Mouse (Mus musculus): ENCODE measurements around the gene Tnfrsf18.

Gene Tnfrsf18

DNA sequence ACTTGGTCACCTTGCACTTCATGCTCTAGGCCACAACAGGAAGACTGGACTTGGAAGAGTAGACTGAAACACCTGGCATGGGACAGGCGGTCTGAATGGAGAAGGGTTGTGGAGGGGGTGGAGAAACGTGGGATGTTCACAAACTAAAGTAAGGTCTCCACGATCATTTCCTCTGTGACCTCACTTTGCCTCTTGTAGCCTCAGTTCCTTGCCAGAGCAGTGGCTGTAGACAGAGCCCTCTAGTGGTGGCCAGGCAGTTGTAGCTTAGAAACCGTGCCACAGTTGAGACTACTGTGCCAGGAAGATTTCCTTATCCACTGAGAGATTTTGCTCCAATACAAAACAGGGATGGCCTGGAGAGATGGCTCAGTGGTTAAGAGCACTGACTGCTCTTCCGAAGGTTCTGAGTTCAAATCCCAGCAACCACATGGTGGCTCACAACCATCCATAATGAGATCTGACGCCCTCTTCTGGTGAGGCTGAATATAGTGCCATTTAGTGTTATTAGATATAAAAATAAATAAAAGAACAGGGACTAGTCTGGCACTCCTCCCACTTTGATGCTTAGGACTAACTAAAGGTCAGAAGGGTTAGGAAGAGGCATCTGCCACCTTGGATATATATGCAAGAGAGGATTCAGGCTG, 7.6 kb downstream of the Tnfrsf18 start:
- DNase-seq = peak; percentile 65

- DNase-seq = no peak
Observed at GRCm38 (mm10) chr4:156034301-156034700, 8.3 kb downstream of the Tnfrsf18 start.

- no peak for DNase-seq
Observed at GRCm38 (mm10) chr4:156034901-156035300, 8.9 kb downstream of the Tnfrsf18 start.

DNA sequence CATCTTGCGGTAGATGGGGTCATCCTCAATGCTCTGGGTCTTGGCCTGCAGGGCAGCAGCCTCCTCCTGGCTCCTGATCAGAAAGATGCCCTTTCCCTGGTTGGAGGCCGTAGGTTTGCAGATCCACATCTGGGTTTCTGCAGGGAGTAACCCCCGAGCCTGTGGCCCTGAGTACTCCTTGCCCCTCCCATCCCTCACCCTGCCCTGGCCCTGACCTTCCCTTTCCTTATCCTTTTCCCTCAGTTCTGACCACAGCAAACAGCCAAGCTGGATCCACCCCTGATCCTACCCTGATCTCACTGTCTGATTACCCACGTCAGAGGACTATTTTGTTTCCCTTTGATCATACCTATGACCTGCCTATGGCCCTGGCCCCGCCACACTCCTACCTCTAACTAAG, 18.8 kb downstream of the Tnfrsf18 start:
- no peak for DNase-seq

- no peak for DNase-seq
Observed at GRCm38 (mm10) chr4:156049779-156050178, 23.8 kb downstream of the Tnfrsf18 start.

DNA sequence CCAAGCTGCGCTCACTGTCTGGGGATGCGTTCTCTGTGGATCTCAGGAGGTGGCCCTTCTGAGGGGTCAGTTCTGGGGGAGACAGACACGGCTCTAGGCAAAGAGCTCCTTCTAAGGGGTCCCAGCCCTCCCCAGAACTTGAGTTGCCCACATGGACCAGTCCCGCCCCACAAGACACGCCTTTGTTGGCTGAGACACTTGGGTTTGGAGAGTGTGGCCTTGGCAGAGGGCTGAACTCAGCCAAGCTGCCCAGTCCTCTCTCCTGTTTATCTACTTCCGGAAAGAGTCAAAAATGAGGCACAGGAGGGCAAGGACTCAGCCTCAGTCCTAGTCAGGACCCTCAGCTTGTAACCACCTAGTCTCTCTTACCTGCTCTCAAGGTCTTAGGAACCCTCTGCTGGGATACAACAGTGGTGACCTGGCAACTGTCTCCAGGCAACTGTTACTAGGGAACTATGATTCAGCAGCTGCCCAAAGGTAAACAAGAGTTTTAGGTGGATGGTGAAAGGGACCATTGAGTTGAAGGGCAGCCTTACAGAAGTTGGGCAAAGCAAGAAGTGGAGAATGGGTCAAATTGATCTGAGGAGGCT, 24.5 kb downstream of the Tnfrsf18 start:
- no peak for DNase-seq

DNA sequence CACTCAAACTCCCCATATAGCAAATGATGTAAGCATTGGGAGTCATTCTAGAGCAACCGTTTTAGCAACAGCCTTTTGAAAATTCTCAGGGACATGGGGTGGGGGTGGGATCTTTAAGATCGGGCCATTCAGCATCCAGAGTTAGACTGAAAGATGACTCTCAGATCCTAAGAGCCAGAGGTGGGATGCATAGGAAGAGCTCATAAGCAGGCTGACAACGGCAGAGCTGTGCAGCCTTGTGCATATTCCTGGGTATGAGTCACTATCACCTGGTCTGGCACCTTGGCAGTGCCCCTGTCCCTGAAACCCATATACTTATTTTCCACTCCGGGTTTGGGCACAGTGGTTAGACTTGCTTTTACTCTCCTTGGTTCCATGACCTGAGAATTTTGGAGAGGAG, 27.1 kb downstream of the Tnfrsf18 start:
- DNase-seq = no peak

DNA sequence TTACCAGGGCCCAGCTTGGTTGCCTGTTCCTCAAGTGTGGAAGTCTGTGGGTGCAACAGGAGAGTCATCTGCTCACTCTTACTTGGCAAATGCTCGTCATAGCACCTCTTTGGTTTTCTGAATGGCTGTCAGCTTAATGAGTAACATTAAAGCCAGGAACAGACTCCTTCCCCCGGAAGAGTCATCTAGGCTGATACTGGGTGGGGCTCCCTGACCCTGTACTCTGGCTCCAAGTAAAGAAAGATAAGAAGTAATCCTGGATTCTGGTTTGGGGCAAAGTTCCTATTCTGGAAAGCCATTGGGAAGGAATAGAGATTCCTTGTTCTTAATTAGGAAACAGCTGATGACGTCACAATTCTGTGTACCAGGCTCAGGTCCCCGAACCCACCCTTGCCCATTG, 28.2 kb downstream of the Tnfrsf18 start:
- no peak for DNase-seq

DNA sequence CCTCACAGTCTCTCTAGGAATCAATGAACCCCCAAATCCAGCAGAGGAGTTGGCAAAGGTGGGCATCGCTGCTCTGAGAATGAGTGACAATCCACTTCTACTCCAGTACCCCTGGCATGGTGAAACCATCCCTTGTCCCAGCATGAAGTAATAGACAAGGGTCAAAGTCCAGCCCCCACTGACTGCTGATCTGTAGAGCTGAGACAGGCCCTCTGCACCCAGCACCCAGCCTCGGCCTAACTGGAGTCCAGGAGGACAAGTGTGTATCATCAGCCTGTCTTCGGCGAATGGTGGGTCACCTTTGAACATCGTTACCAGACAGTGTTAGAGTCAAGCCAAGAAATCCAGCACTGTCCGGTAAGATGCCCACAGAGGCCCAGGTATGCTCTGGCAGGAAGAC, 28.6 kb downstream of the Tnfrsf18 start:
- DNase-seq = no peak

DNA sequence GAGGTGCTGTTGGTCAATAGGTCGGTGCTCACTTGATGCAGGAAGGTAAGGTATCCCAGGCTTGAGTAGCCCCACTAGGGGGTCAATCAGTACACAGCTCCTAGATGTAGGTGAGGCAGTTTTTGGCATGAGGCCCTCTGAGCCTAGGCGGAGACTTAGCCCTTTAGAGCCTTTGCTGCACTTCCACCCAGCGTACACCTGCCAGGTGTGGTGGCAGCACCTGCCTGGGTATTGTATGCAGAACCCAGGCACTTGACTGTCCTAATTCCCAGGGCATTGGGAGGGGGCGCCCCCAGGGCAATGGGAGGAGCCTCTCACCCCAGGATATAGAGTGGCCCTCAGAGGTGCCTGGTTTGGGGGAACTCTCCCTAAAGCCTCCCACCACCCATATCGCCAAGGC, 29.2 kb downstream of the Tnfrsf18 start:
- no peak for DNase-seq

DNA sequence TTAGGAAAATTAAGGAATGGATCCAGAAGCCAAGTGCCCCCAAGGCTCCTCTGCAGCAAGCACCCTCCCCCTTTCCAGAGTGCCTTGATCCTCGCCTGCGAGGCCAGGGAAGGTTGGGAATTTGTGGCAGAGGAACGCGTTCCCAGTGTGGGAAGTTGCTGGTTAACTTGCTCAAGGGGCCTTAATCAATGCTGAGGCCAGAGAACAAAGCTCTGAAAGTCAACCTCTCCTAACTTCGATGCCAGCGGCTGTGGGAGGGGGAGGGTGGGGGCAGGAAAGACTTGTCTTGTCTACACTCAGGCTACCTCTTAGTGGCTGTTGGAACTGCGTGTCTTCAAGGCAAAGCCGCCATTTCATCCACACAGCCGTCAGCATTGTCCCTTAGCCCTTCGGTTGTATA, 31.7 kb downstream of the Tnfrsf18 start:
- DNase-seq = no peak

- DNase-seq = no peak
Observed at GRCm38 (mm10) chr4:156058826-156059225, 32.9 kb downstream of the Tnfrsf18 start.

- DNase-seq = no peak
Observed at GRCm38 (mm10) chr4:156059261-156059660, 33.3 kb downstream of the Tnfrsf18 start, which contains the start of gene Ttll10. Ttll10 (minus strand) TSS chr4:156059414.

DNA sequence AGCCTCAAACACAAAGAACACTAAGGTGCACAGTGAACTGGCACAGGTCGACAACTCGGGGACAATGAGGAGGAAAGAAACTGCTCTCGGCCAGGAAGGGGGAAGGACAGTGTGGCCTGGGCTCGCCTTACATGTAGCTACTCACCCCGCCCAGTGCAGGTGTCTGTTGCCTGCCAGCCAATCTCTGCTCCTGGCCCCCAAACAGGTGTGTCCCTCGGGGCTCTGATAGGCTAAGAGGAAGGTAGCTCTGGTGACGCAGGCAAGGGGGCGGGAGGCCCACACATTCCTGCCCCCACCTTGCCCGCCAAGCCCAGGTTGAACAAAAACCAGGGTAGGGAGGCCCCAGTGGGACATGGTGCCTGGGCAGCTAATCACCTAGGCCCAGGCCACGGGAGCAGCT, 33.7 kb downstream of the Tnfrsf18 start:
- no peak for DNase-seq

- DNase-seq = no peak
Observed at GRCm38 (mm10) chr4:156063861-156064509, 38.0 kb downstream of the Tnfrsf18 start.

- no peak for DNase-seq
Observed at GRCm38 (mm10) chr4:156064510-156064897, 38.5 kb downstream of the Tnfrsf18 start.

DNA sequence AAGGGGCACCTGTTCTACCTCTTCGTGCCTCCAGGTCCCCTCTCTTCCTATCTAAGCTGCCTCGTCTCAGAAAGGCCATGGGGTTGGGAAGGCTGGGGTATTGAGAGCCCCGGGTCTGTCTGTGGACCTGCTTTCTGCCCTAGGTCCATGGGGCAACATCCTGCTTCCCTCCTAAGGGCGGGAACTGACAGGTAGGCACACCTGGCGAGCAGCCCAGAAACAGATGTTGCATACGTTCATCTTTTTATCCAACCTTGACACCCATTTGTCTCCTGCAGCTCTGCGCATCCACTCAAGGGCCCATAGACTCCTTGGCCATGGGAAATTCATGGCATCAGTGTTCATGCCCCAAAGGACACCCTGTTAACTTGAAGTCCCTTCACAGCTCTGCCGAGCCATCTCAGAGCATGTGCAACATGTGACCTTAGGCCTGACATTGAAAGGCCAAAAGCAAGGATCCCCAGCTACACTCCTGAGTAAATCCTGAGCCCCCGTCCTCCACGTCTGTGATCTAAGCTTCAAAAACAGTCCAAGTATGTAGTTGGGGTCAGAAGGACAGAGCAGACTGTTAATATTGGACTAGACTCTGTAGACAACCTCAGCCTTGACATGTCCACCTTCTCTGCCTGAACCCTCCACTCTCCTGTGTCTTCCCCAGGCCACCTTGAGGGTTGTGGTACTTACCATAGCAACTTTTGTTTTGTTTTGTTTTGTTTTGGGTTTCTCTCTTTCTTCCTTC, 39.4 kb downstream of the Tnfrsf18 start:
- no peak for DNase-seq

DNA sequence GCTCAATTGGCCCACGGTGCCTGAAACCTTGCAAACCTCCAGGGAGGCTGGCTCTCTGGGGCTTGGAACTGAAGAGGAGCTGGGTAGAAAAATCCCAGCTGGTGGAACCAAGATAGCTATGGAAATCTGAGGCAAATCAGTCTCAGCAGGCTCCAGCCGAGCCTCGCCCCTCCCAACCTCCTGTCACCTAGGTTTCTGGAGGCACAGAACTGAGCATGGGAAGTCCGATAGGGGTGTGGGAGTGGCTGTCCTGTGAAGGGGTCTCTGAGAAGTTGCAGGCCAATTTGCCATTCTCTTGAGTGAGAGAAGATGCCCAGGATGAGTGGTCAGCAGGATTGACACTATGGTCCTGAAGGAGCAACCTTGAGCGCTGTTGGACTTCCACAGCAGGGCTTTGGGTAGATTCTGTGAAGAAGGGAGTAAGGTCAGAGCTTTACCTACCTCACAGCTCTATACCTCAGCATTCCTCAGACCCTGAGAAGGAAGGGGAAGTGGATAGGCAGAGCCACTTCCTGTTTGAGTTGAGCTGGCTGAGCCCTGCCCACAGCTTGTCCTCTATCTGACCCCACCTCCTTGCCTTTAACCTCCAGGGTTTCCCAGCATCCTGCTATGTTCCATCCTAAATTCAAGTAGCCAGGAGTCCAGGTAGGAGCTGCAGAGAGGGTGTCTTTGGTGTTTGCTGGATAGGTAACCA, 41.4 kb downstream of the Tnfrsf18 start:
- no peak for DNase-seq

DNA sequence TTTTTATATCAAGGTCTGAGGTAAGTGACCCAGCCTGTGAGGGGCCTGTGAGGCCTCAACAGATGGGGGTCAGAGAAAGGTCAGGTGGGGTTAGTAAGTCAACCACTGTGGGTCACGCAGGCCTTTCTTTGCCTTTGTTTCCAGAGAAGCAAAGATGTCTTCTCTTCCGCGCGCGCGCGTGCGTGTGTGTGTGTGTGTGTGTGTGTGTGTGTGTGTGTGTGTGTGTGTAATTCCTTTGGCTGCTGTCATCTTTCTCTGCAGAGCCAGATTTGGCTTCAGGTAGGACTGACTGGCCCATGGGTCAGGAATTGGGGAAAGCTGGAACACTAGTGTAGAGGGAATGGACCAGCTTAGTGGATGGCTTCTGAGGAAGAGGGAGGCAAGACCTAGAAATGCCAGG, 43.7 kb downstream of the Tnfrsf18 start:
- no peak for DNase-seq

GRCm38 (mm10) chr4:156070276-156070675, 44.3 kb downstream of the Tnfrsf18 start:
- DNase-seq = no peak

- no peak for DNase-seq
Observed at GRCm38 (mm10) chr4:156070716-156071115, 44.8 kb downstream of the Tnfrsf18 start.

GRCm38 (mm10) chr4:156076911-156077382, 51.0 kb downstream of the Tnfrsf18 start:
- DNase-seq = no peak

All from cerebellum, adult 9-10 months (tissue).